Mouse (Mus musculus) lung, adult 10 weeks (tissue): Measurements from ENCODE around the gene Phldb1. TPM values are rescaled to one million over a fixed set of nuclear protein-coding genes. Genes with fewer than 3 reads are reported as not detected.

Source experiments
- polyA plus RNA-seq: library from polyadenylated mRNA; stranded (reverse); fragments of 350-450 nt; fragmentation: Illumina TruSeq; extraction: RNeasy Lipid Tissue Mini Kit (QIAGEN cat#74804); gene quantifications from one replicate; pipeline ENCODE4 v1.2.3, GENCODE M21; 2014; ENCODE audit warnings: low read depth, low replicate concordance; ENCODE audit not compliant: insufficient read depth

The Phldb1 gene
- polyA plus RNA-seq = 23.8 TPM

DNA sequence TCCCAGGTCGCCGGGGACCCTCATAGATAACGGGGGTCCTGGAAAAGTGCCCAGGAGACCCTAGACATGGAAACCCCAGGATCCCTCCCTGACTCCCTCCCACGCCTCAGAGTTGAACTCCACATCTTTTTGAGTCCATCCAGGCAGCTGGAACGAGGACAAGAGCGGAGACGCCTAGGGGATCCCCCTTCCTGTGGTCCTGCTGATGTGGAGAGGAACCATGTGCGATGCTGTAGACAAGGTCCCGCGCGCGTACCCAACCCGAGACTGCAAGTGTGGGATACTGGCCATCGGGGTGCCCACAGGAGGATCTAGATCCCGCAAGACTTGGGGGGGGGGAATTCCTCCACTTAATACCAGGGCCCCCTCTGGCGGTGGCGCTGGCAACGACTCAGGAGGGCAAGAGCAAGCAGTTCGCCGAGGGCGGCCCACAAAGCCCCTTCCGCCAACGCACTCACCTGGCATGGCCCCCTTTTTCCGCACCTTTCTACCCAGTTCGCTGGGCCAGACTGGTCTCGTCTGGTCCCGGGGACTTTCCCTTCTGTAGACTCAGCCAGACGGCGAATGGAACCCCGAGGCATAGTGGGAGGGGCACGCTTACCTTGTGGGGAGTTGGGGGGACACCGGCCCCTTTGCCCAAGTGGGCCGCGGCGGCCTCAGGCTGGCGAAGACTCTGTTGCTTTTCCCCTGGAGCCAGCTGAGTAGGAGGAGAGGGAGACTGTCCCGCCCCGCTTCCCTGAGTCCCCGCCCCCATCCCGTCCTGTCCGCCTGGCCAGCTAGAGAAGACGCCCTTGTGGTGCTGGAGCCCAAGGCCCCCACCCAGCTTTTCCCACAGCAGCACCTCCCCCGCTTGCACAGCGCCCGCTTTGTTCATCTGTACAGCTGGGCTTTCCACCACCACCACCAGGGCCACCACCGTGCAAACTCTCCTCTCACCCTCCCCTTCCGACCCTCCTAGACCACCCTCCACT is at the start of gene Phldb1:
Gene Phldb1 (minus strand): TSS at position 675 of the 971 bp plus-strand sequence.

DNA sequence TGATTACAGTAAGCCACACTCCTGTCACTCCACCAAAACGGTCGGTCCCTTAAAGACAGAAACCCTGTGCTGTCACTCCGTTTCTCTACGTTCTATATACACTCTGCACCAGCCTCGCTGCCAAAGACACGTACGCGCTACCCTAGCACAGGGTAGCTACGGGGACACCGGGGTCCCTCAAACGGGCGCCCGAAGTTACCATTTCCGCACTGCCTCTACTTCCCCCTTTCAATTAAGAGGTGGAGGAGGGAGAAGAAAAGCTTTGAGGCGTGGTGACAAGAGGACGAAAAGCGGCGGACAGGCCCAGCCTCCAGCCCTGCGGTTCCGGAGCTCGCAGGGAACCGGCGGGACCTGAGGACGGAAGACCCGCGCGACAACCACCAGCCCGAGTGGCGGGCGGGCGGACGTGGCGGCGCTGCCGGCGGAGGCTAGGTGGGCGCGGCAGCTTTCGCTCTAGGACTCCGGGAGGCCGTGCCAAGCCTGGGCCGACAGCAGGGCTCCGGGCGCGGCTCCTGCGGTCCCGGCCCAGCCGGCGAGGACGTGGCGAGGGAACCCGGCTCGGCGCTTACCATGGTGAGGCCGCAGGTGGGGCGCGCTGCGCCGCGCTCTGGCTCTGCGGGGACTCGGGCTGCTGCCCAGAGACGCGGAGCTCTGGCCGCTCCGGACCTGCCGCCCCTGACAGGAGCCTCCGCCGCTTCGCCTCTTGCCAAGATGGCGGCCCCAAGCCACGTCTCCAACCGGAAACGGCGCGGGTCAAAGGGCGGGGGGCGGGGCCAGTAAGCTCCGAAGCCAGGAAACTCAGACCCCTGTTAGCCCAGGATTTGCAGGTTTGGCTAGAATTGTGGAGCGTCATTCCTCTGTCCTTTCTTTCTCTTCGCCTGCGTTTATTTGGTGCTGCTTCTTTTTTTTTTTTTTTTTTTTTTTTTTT is 32.4 kb upstream of the Phldb1 start, which contains the start of the genes Arcn1 and Ift46:
Gene Arcn1 (minus strand): TSS at position 745 of the 928 bp plus-strand sequence.
Gene Ift46 (plus strand): TSS at position 808 of the 928 bp plus-strand sequence.

DNA sequence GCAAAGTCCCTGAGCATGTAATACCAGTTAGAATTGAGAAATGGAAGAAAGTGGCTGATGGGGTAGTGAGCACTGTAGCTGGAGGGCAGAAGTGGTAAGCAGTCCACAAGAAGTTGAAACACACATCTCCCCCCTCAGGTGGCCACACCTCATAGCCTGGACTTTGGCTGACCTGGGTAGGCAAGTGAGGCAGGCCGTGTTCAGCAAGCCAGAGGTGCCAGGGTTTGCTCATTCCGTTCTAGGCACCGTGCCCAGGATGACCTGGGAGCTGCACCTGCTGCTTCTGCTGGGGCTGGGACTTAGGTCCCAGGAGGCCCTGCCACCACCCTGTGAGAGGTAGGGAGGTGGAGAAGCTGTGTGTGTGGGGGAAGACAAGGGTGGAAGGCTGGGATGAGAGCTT is 62.0 kb downstream of the Phldb1 start, which contains the start of gene Treh:
Gene Treh (plus strand): TSS at position 229 of the 400 bp plus-strand sequence.

Other genes with a start within 250 kb of the Phldb1 start
- gene Cxcr5, start 173.3 kb downstream of the Phldb1 start, polyA plus RNA-seq = 7.2 TPM
- gene Ddx6, start 130.3 kb downstream of the Phldb1 start, polyA plus RNA-seq = 38.7 TPM
- not detected for gene Treh, start 62.0 kb downstream of the Phldb1 start, polyA plus RNA-seq
- 47.9 TPM for gene Arcn1, start 32.6 kb upstream of the Phldb1 start, polyA plus RNA-seq
- gene Ift46, start 32.7 kb upstream of the Phldb1 start, polyA plus RNA-seq = 39.4 TPM
- 1.5 TPM for gene Tmem25, start 64.1 kb upstream of the Phldb1 start, polyA plus RNA-seq
- 17.0 TPM for gene Ttc36, start 67.9 kb upstream of the Phldb1 start, polyA plus RNA-seq
- 3.3 TPM for gene Kmt2a, start 146.1 kb upstream of the Phldb1 start, polyA plus RNA-seq
- 733 TPM for gene Atp5l, start 185.5 kb upstream of the Phldb1 start, polyA plus RNA-seq
- gene Ube4a, start 230.4 kb upstream of the Phldb1 start, polyA plus RNA-seq = 10.6 TPM
- 14.7 TPM for gene Cd3g, start 245.2 kb upstream of the Phldb1 start, polyA plus RNA-seq
- 12.3 TPM for gene Cd3d, start 246.6 kb upstream of the Phldb1 start, polyA plus RNA-seq